Mouse (Mus musculus) heart, adult 2 months (tissue): Measurements from ENCODE around the gene Cflar.

ENCODE experiments used
- CTCF ChIP-seq: fragments of 200-600 bp; IDR thresholded peaks from 2 replicates; pipeline ENCODE4 v1.8.1; 2022; ENCODE audit warnings: antibody characterized with exemption, mild to moderate bottlenecking, moderate library complexity
- EP300 ChIP-seq: fragments of 200-500 bp; IDR thresholded peaks from 2 replicates; pipeline ENCODE4 v1.6.1; 2011; ENCODE audit warnings: low read depth, low read length, control low read depth; ENCODE audit not compliant: insufficient read depth
- POLR2A ChIP-seq: fragments of 200-500 bp; IDR thresholded peaks from 2 replicates; pipeline ENCODE4 v1.6.1; 2011; ENCODE audit warnings: mild to moderate bottlenecking, low read depth, low read length, control low read depth; ENCODE audit not compliant: insufficient read depth

DNA sequence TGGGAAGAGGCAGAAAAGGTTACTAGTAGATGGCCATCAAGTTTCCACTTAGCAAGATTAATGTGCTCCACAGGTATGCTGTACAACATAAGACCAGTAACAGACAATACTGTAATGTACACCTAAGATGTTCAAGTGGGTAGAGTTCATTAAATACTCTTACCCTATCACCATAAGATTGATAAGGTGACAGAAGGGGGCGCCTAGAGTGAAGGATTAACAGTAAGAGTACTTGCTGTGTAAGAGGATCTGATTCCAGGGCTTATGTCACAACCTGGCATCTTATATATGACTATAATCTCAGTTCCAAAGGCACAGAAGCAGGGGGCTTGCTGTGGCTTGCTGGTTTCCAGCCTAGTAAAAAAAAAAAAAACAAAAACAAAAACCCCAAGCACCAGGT is 66.9 kb downstream of the Cflar start:
- peak; percentile 40 for TF ChIP-seq CTCF
- TF ChIP-seq EP300 = no peak
- TF ChIP-seq POLR2A = no peak
